Mouse (Mus musculus): Measurements from ENCODE around the gene Vmn2r98.
"Not testable (repeated sequence)": the region's sequence is repeated elsewhere in the genome, so short reads cannot be mapped to it uniquely, and the experiment has no call there.

Gene Vmn2r98

DNA sequence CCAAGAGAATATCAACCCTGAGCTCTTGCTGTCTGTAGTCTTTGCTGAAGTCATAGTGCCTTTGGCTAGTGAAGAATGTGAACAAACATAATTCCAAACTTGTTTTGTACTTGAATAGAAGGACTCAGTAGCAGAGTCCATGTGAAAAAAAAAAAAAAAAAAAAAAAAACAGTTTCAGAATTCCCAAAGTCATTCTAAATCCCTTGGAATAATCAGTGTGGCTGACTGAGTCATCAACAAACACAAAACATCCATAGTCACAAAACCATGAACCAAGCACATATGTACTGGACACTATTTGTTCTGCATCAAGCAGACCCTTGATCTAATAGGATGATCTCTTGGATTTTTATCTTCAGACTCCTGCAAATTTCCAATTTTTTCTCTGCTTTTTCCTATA lies at the start of gene Vmn2r98:
TSS of gene Vmn2r98 (plus strand) at position 301 of the 400 bp plus-strand sequence.
- not testable (repeated sequence) for DNase-seq

DNA sequence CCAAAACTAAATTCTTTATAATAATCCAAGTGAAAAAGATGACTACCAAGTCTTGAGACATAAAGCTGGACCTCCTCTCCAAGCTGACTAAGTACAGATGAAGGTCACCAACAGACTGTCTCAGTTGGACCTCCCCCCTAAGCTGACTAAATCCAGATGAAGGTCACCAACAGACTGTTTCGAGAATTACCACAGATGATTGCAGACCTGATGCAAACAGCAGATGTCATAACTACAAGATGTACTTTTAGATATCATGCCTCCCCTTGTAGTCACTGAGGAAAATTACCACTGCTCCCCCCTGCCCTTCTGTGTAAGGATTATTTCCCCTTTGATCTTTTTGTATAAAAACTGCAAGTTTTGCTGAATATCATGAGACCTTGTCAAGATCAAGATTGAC lies 21.8 kb upstream of the Vmn2r98 start:
- DNase-seq = not testable (repeated sequence)

DNA sequence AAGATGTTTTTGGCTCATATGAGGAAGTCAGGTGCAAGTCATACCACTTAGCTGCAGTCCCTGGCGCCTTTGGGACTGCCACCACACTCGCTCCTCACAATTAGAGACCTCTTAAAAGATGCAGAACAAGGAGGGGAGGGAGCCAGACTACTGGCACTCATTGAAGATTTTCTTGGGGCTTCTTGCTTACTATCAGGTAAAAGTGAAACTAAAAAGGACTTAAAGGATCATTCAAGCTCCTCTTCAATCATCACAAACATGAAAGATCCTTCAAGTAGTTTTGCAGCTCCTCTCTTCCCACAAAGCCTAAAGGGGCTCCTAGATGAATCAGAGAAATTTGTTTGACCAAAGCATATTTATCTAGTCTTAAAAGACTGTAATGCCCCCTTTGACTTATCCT lies 21.3 kb upstream of the Vmn2r98 start:
- DNase-seq = no peak

- no peak for DNase-seq
Observed at GRCm38 (mm10) chr17:19032721-19033120, 20.5 kb upstream of the Vmn2r98 start.

Measured in cerebellum, postnatal 25 days (tissue).